Mouse (Mus musculus) lung, postnatal 4 days (tissue): ENCODE results near the gene Hmmr.

Experiments used
- DNase-seq, 2 experiments: peaks; one replicate each; pipeline ENCODE4 v3.0.0; 2021

Gene Hmmr

GRCm38 (mm10) chr11:40694311-40695087, 38.7 kb downstream of the Hmmr start:
- peak; percentile 68 to 70 for DNase-seq

GRCm38 (mm10) chr11:40693366-40693951, 39.8 kb downstream of the Hmmr start:
- DNase-seq, result peak; percentile 74 to 82

GRCm38 (mm10) chr11:40692511-40693365, 40.5 kb downstream of the Hmmr start:
- DNase-seq, result peak; percentile 96 to 97

- no peak for DNase-seq
Measured at GRCm38 (mm10) chr11:40692101-40692509, 41.1 kb downstream of the Hmmr start.

- DNase-seq, result no peak
Measured at GRCm38 (mm10) chr11:40690444-40691127, 42.6 kb downstream of the Hmmr start.

GRCm38 (mm10) chr11:40683295-40683694, 49.9 kb downstream of the Hmmr start:
- DNase-seq, result no peak

- no peak for DNase-seq
Measured at GRCm38 (mm10) chr11:40682456-40682855, 50.8 kb downstream of the Hmmr start.

- no peak for DNase-seq
Measured at GRCm38 (mm10) chr11:40677169-40677568, 56.1 kb downstream of the Hmmr start.

GRCm38 (mm10) chr11:40675014-40675730, 58.0 kb downstream of the Hmmr start:
- DNase-seq, result no peak
